Mouse (Mus musculus): ENCODE measurements around the gene Utp6. TPM values are rescaled to one million over a fixed set of nuclear protein-coding genes. Genes with fewer than 3 reads are reported as not detected.

Gene Utp6
- total RNA-seq, 2 experiments from 2014 or later: 2.3 to 17.3 TPM

- no peak for ATAC-seq (replicated peaks; ENCODE audit: low FRiP score, poor library complexity, severe bottlenecking)
Observed at GRCm38 (mm10) chr11:79886395-79886794, 75.8 kb downstream of the Utp6 start.

DNA sequence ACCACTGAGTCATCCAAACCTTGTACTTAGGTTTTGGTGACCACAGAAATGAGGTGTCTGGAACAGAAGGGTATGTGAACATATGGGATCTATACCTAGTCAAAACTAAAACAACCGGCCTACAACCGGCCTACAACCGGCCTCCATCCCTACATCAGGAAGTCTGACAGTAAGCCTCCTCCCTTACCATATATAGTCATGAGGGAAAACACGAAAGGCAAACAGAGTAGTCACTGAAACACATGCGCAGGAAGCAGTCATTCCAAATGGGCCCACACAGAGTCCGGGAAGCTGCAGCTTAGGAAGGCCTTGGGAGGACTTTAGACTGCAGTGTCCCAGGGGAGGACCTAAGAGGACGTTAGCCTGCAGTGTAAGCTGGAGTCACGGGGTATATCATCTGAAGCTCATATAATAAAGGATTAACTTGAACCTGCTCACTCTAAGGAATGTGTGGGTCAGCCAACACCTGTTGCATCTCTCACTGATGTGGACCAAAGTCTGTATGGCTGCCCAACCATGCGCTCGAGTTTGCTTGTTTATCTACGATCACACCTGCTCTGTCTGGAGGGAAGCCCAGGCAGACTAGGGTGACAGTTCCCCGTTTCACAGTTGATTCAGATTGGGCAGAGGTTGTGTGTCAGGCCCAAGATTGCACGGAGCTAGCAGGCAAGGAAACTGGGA is 76.3 kb downstream of the Utp6 start:
- ATAC-seq (replicated peaks; ENCODE audit: low FRiP score, poor library complexity, severe bottlenecking): no peak; the same call in 1 of the 2 replicates

DNA sequence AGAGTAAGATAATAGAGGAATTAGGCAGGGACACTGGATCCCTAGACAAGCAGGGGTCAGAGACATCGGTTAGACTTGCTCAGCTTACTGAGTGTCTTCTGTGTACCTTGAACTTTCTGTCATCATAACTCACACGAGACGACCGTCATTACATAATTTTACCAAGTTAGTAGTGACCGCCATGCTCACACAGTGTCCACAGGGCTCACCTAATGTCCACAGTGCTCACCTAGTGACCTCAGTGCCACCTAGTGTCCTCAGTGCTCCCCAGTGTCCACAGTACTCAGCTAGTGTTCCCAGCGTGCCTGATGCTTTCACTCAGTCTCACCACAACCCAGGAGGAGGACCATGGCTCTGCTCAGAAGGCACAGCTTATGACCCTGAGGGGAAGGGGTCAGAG is 77.4 kb downstream of the Utp6 start:
- ATAC-seq (replicated peaks; ENCODE audit: low FRiP score, poor library complexity, severe bottlenecking): no peak

Other genes with a start within 250 kb of the Utp6 start
- 30.6 and 40.1 TPM in 2 replicates for gene Suz12, start 30.7 kb upstream of the Utp6 start, total RNA-seq (2015; ENCODE audit: low replicate concordance)
- gene Suz12, start 30.7 kb upstream of the Utp6 start, total RNA-seq (2017; ENCODE audit: low replicate concordance): 42.0 and 55.1 TPM in 2 replicates
- gene Crlf3, start 118.6 kb upstream of the Utp6 start, total RNA-seq (2015; ENCODE audit: low replicate concordance): 57.5 and 58.4 TPM in 2 replicates
- 82.4 and 107 TPM in 2 replicates for gene Crlf3, start 118.6 kb upstream of the Utp6 start, total RNA-seq (2017; ENCODE audit: low replicate concordance)
- 25.1 and 32.1 TPM in 2 replicates for gene Atad5, start 127.0 kb upstream of the Utp6 start, total RNA-seq (2015; ENCODE audit: low replicate concordance)
- gene Atad5, start 127.0 kb upstream of the Utp6 start, total RNA-seq (2017; ENCODE audit: low replicate concordance): 25.4 and 38.9 TPM in 2 replicates
- 4.0 and 6.3 TPM in 2 replicates for gene Tefm, start 179.8 kb upstream of the Utp6 start, total RNA-seq (2015; ENCODE audit: low replicate concordance)
- gene Tefm, start 179.8 kb upstream of the Utp6 start, total RNA-seq (2017; ENCODE audit: low replicate concordance): 0.77 and 1.3 TPM in 2 replicates
- 1.7 and 5.0 TPM in 2 replicates for gene Adap2, start 191.7 kb upstream of the Utp6 start, total RNA-seq (2015; ENCODE audit: low replicate concordance)
- gene Adap2, start 191.7 kb upstream of the Utp6 start, total RNA-seq (2017; ENCODE audit: low replicate concordance): 1.0 and 2.5 TPM in 2 replicates
- not detected in 2 replicates for gene Rnf135, start 221.5 kb upstream of the Utp6 start, total RNA-seq (2015; ENCODE audit: low replicate concordance)
- 0.42 and 0.60 TPM in 2 replicates for gene Rnf135, start 221.5 kb upstream of the Utp6 start, total RNA-seq (2017; ENCODE audit: low replicate concordance)
- gene Rhot1, start 246.6 kb upstream of the Utp6 start, total RNA-seq (2015; ENCODE audit: low replicate concordance): 10.2 and 11.9 TPM in 2 replicates
- 9.8 and 10.3 TPM in 2 replicates for gene Rhot1, start 246.6 kb upstream of the Utp6 start, total RNA-seq (2017; ENCODE audit: low replicate concordance)

Measured in erythroblast, adult 5-6 weeks (primary cell).